Mouse (Mus musculus) stomach, embryonic 16.5 days (tissue): ENCODE measurements around the gene Gm14085. TPM values are rescaled to one million over a fixed set of nuclear protein-coding genes. Genes with fewer than 3 reads are reported as not detected.

Experiments
- ATAC-seq: fragments of 200-750 bp; cut with Nextera tagmentation; 2 replicates; pipeline ENCODE4 v1.8.0; 2017; ENCODE audit warnings: moderate number of reproducible peaks, moderate TSS enrichment; ENCODE audit not compliant: insufficient read depth, low FRiP score
- H3K27ac ChIP-seq: fragments of 300-500 bp; sonication (generic); 2 replicates; pipeline ENCODE4 v1.5.1; 2014; ENCODE audit warnings: low read length
- H3K27me3 ChIP-seq: fragments of 300-500 bp; sonication (generic); 2 replicates; pipeline ENCODE4 v1.6.1; 2014; ENCODE audit warnings: low read length, control low read depth, mixed read lengths; ENCODE audit not compliant: control insufficient read depth, insufficient read depth
- H3K36me3 ChIP-seq: fragments of 300-500 bp; sonication (generic); 2 replicates; pipeline ENCODE4 v1.6.1; 2014; ENCODE audit warnings: low read length; ENCODE audit not compliant: control insufficient read depth, insufficient read depth
- H3K4me1 ChIP-seq: fragments of 300-500 bp; sonication (generic); 2 replicates; pipeline ENCODE4 v1.6.1; 2014; ENCODE audit warnings: low read length, control low read depth, mixed read lengths; ENCODE audit not compliant: control insufficient read depth, insufficient read depth
- H3K4me2 ChIP-seq: fragments of 300-500 bp; sonication (generic); 2 replicates; pipeline ENCODE4 v1.6.1; 2014; ENCODE audit warnings: low read depth, low read length, mixed read lengths
- H3K4me3 ChIP-seq: fragments of 300-500 bp; sonication (generic); replicated peaks from 2 replicates; pipeline ENCODE4 v1.5.1; 2014; ENCODE audit warnings: mild to moderate bottlenecking, low read length
- H3K9ac ChIP-seq: fragments of 300-500 bp; sonication (generic); 2 replicates; pipeline ENCODE4 v1.6.1; 2014; ENCODE audit warnings: low read length
- H3K9me3 ChIP-seq: fragments of 300-500 bp; sonication (generic); replicated peaks from 2 replicates; pipeline ENCODE4 v1.6.1; 2016; ENCODE audit warnings: low read length, control low read depth; ENCODE audit not compliant: control insufficient read depth
- WGBS: fragments of 180-500 bp; shearing (Covaris S2); extraction: QIAGEN DNeasy Blood & Tissue Kit; methylation state at CpG from one replicate; pipeline ENCODE4 v1.1.7; 2014; 5-methylcytosine and 5-hydroxymethylcytosine counted together
- polyA plus RNA-seq: library from polyadenylated mRNA; unstranded; fragments of >200 nt; fragmentation: Nextera tagmentation; extraction: Ambion mirVana; gene quantifications from 2 replicates; pipeline ENCODE4 v1.2.1, GENCODE M21; 2015

Gm14085 gene
- polyA plus RNA-seq, 1 experiment from 2014 or later: 0.12 TPM

DNA sequence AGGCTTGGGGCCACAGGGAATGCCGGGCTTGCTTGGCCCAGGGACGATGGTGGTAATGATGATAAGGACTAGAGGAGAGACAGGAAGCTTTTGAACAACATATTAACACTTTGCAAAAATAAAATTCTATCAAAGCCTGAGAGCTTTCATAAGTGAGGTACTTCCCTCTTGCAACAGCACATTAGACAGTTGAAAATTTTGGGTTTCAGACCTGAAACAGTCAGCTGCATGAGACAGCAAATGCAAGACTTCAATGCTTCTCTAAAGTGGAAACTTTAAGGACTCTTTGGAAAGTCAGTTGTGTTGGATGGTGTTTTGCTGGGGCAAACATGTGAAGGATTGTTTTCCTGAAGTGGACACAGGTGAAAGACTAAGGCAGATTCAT is 48.1 kb downstream of the Gm14085 start:
- no peak overlapping the region for H3K27ac ChIP-seq
- H3K9ac ChIP-seq: no peak overlapping the region
- H3K36me3 ChIP-seq: no peaks in the 10 kb centered on the region
- H3K4me3 ChIP-seq: no peak overlapping the region
- ATAC-seq: no peak
- H3K4me1 ChIP-seq: no peaks in the 10 kb centered on the region
- no peak overlapping the region for H3K4me2 ChIP-seq
- H3K9me3 ChIP-seq: no peaks in the 10 kb centered on the region
- 94% methylated on average over 2 of the region's 2 CpGs for WGBS
- no peaks in the 10 kb centered on the region for H3K27me3 ChIP-seq

DNA sequence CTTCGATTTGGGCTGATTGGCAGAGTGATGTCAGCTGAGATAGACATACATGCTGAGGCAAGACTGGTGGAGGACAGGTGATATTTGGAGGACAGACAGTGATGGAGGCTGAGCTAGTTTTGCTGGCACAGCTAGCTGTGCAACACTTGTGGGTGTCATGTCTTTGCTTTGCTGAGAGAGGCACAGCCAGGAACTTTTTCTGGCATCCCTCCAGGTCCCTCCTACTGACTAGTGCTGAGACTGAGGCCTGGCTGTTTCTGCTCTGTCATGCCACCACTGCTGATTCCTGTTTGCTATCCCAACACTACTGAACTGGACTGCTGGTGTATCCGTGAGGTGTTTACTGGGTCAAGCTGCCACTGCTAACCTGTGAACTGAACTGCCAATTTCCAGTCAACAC is 48.6 kb downstream of the Gm14085 start:
- Histone ChIP-seq H3K9me3 (no peaks in the 10 kb centered on the region), H3K4me2 (no peak overlapping the region), H3K4me1 (no peaks in the 10 kb centered on the region), H3K27ac (no peak overlapping the region), H3K27me3 (no peaks in the 10 kb centered on the region), H3K9ac (no peak overlapping the region), H3K36me3 (no peaks in the 10 kb centered on the region), H3K4me3 (no peak overlapping the region)
- no peak for ATAC-seq
- WGBS: 81% methylated on average over 2 of the region's 2 CpGs

DNA sequence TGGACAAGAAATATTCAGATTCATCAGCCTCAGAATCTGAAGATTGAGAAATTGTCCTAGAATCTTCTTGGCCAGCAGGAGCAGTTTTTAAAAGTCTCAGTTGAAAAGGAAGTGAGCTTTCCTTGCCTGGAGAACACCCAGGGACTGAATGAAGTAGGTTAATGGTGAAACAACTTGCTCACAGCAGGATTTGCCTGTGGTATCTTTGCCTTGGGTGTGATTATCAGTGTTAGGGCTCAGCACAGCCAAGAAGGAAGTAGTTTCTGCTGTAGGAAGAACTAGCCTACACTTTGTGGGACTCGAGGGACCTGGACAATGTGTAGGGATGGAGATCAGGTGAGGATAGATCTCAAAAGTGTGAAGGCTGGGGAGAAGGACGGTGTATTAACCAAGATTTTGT is 49.9 kb downstream of the Gm14085 start:
- Histone ChIP-seq H3K4me1 (no peaks in the 10 kb centered on the region), H3K4me2 (no peak overlapping the region), H3K9me3 (no peaks in the 10 kb centered on the region), H3K4me3 (no peak overlapping the region), H3K9ac (no peak overlapping the region), H3K36me3 (no peaks in the 10 kb centered on the region), H3K27me3 (no peaks in the 10 kb centered on the region), H3K27ac (no peak overlapping the region)
- ATAC-seq: no peak
- WGBS: 76% methylated on average over 2 of the region's 2 CpGs

DNA sequence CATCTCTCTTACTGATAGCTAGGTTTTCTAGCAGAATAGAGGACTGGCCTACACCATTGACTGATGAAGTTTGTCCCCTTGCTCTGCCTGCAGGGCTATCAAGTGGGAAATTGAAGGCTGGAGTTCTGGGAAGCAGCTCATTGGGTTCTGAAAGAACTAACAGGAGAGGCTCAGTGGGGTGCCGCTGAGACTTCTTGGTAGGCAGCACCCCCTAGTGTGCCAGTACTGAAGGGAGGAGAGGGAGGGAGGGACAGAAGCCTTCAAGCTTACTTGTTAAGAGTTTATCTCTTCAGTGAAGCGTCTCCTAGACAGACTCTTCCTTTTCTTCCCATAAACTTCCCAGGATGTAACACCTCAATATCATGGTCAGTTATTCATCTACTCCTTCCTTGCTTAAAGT is 73.6 kb downstream of the Gm14085 start:
- Histone ChIP-seq H3K27me3 (no peaks in the 10 kb centered on the region), H3K36me3 (no peaks in the 10 kb centered on the region), H3K4me2 (no peak overlapping the region), H3K9ac (no peak overlapping the region), H3K9me3 (no peaks in the 10 kb centered on the region), H3K27ac (no peak overlapping the region), H3K4me3 (no peak overlapping the region), H3K4me1 (no peaks in the 10 kb centered on the region)
- WGBS: 29% methylated on average over 2 of the region's 2 CpGs
- no peak for ATAC-seq

DNA sequence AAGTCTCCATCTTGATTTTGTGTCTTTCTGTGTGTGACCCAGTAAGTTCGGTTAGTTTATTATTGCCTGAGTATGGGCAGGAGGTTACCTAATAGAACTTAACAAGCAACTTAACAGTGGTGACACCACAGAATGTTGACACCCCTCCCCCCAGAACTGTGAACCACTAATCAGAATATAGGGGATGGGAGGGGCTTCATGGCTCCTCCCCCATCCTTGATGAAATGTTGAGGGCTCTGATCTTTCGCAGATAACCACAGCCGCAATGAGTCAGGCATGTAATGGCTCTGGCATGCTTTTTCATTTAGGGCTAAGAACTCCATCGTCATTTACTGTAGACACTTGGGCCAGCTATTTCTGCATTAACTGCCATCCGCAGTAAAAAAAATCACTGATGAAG is 76.5 kb downstream of the Gm14085 start:
- WGBS: 89% methylated on average over 5 of the region's 5 CpGs
- no peaks in the 10 kb centered on the region for H3K36me3 ChIP-seq

DNA sequence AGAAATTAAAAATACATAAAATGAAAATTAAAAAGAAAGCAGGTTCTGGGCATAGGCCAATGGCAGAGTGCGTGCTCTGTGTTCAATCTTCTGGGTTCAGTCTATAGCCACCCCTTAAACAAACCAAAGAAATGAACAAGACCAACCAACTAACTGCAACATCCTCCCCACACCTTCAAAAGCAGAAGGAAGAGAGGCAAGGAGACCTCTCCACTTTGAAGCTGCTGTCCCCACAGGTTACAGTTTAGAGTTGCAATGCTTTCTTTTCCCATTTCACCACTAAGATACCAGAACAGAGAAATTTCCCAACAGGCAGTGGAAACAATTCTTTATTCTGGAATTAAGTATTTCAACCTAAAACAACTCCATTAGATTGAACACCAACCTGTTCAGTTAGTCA is 77.5 kb downstream of the Gm14085 start:
- Histone ChIP-seq H3K27me3 (no peaks in the 10 kb centered on the region), H3K4me1 (no peaks in the 10 kb centered on the region), H3K36me3 (no peaks in the 10 kb centered on the region), H3K27ac (no peak overlapping the region), H3K9me3 (no peaks in the 10 kb centered on the region), H3K4me2 (no peak overlapping the region), H3K4me3 (no peak overlapping the region), H3K9ac (no peak overlapping the region)
- ATAC-seq: no peak
- WGBS: 97% methylated on average over 1 of the region's 1 CpGs

More for the DNA sequence above, 76.5 kb downstream of the Gm14085 start:
- Histone ChIP-seq H3K27ac (no peak overlapping the region), H3K4me1 (no peaks in the 10 kb centered on the region), H3K4me3 (no peak overlapping the region), H3K27me3 (no peaks in the 10 kb centered on the region), H3K9me3 (no peaks in the 10 kb centered on the region), H3K9ac (no peak overlapping the region), H3K4me2 (no peak overlapping the region)
- ATAC-seq: no peak

DNA sequence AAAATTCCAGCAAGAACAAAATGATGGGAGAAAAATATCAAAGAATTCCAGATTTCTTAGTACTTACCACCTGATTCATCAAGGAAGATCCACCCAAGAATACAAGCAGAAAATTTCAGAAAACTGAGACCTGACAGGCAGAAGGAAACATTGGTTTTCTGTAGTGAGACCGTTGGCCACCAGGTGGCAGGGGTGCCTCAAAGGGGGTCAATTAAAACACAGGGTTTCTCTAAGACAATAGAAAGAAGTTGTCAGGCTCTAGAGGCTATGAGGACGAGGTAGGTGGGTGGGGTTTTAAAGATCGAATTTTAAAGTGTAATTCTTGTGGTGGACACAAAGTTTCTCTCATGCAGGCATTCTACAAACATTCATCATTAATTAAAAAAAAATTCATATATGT is 84.7 kb downstream of the Gm14085 start:
- Histone ChIP-seq H3K4me1 (no peaks in the 10 kb centered on the region), H3K4me2 (no peak overlapping the region), H3K9me3 (no peaks in the 10 kb centered on the region), H3K27ac (no peak overlapping the region), H3K36me3 (no peaks in the 10 kb centered on the region), H3K4me3 (no peak overlapping the region), H3K27me3 (no peaks in the 10 kb centered on the region), H3K9ac (no peak overlapping the region)
- no peak for ATAC-seq
- 9% methylated on average over 3 of the region's 3 CpGs for WGBS

DNA sequence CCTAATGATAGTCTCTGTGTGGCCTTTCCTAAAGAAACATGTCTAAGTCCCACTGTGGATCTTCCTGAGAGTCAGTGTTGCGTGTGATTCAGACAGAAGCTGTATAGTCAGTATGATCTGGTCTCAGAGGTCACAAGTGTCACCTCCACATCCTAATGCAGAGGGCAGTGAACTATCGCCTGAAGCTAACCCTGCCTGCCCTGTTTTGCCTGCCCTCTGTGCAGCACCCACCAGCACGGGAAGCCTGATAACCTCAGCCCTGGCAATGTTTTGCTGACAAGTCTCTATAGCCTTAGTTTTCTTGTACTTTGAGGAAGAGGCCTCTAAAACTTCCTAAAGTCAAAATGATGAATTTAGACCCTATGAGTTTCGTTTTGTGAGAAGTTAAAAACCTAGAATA is 85.7 kb downstream of the Gm14085 start:
- 73% methylated on average over 4 of the region's 4 CpGs for WGBS
- ATAC-seq: no peak
- H3K9me3 ChIP-seq: no peaks in the 10 kb centered on the region
- no peak overlapping the region for H3K4me2 ChIP-seq
- no peak overlapping the region for H3K9ac ChIP-seq
- H3K4me3 ChIP-seq: no peak overlapping the region
- H3K36me3 ChIP-seq: no peaks in the 10 kb centered on the region
- no peaks in the 10 kb centered on the region for H3K4me1 ChIP-seq
- H3K27me3 ChIP-seq: no peaks in the 10 kb centered on the region
- H3K27ac ChIP-seq: no peak overlapping the region

DNA sequence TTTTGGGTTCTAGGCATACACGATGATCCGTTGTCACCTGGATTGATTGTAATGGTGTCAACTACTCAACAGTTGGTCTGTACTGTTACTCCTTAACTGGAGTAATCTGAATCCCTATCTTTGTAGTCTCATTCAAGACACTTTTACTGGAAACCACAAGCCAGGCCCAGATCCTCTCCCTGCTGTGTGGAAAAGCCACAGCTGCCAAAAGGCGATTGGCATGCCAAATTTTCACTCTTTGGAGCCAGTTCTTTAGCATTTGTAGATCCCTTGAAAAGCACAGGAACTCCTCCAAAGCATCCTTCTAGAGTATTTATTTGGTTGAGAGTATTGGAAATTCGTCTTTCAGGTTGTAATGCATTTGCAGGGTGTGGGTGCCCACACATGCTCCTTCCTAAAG is 86.6 kb downstream of the Gm14085 start:
- H3K4me1 ChIP-seq: no peaks in the 10 kb centered on the region
- H3K9me3 ChIP-seq: no peaks in the 10 kb centered on the region
- ATAC-seq: no peak
- H3K36me3 ChIP-seq: no peaks in the 10 kb centered on the region
- WGBS: 76% methylated on average over 4 of the region's 4 CpGs
- H3K27me3 ChIP-seq: no peaks in the 10 kb centered on the region
- H3K4me3 ChIP-seq: no peak overlapping the region
- H3K9ac ChIP-seq: no peak overlapping the region
- no peak overlapping the region for H3K27ac ChIP-seq
- H3K4me2 ChIP-seq: no peak overlapping the region

DNA sequence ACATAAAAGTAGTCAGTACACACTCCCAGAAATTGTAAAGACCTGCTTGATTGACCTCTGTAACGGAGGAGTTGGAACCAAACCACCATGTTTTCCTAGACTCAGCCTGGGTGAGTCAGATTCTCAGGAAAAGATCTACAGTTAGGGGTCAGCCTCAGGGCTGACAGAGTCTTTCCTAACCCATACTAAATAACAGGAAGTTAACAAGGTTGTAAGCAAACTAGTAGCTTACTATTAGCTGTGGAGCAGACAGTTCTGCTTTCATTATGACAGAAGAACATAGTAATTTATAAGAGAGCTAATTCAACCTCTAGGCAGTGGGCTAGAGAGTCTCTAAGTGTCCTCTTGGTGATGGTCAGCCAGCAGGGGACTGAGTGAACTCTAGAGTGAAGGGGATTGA is 87.7 kb downstream of the Gm14085 start:
- Histone ChIP-seq H3K4me3 (no peak overlapping the region), H3K9ac (no peak overlapping the region), H3K4me1 (no peaks in the 10 kb centered on the region), H3K27ac (no peak overlapping the region), H3K36me3 (no peaks in the 10 kb centered on the region), H3K27me3 (no peaks in the 10 kb centered on the region), H3K4me2 (no peak overlapping the region), H3K9me3 (no peaks in the 10 kb centered on the region)
- ATAC-seq: no peak
- 62% methylated on average over 1 of the region's 1 CpGs for WGBS
